Comparison of ENCODE assay signal across 8 mouse cellular contexts in genomic region chr2:51830286-51830944, GRCm38 (mm10).
DNase-seq lines count a peak whose midpoint lies in the region; ATAC-seq and TF ChIP-seq lines count a peak whose summit lies in the region.

No protein-coding gene starts in this region.

- H3K9ac ChIP-seq in intestine, embryonic 16.5 days (ENCODE audit: low read depth, low read length), result no peak overlapping the region
- no peak overlapping the region for H3K9ac ChIP-seq in midbrain, postnatal 0 days (replicated peaks; ENCODE audit: low read length, poor library complexity, severe bottlenecking)

- no peak overlapping the region for H3K4me3 ChIP-seq in intestine, embryonic 16.5 days (ENCODE audit: low read length)
- H3K4me3 ChIP-seq in limb, embryonic 10.5 days, result no peak overlapping the region
- no peak overlapping the region for H3K4me3 ChIP-seq in midbrain, postnatal 0 days (ENCODE audit: low read depth, low read length)

- H3K27me3 ChIP-seq in intestine, embryonic 16.5 days (replicated peaks; ENCODE audit: control insufficient read depth, insufficient read depth, low read length), result no peaks in the 10 kb centered on the region
- no peaks in the 10 kb centered on the region for H3K27me3 ChIP-seq in limb, embryonic 10.5 days (ENCODE audit: low read depth, poor library complexity, severe bottlenecking)
- no peaks in the 10 kb centered on the region for H3K27me3 ChIP-seq in midbrain, postnatal 0 days (ENCODE audit: insufficient read depth, low read length)

- peak; percentile 64; the same call in 1 of the 2 replicates for ATAC-seq in frontal cortex, adult (ENCODE audit: low TSS enrichment)
- peak; percentile 73 for ATAC-seq in intestine, embryonic 16.5 days
- ATAC-seq in midbrain, postnatal 0 days (ENCODE audit: low FRiP score), result peak; percentile 49; the same call in 1 of the 2 replicates

- H3K9me3 ChIP-seq in intestine, embryonic 16.5 days (ENCODE audit: control insufficient read depth, low read length), result no peaks in the 10 kb centered on the region
- H3K9me3 ChIP-seq in limb, embryonic 10.5 days (replicated peaks), result no peaks in the 10 kb centered on the region
- no peaks in the 10 kb centered on the region for H3K9me3 ChIP-seq in midbrain, postnatal 0 days (ENCODE audit: low read length)

- no peak overlapping the region for H3K27ac ChIP-seq in intestine, embryonic 16.5 days (ENCODE audit: low read length)
- no peak overlapping the region for H3K27ac ChIP-seq in limb, embryonic 10.5 days
- H3K27ac ChIP-seq in midbrain, postnatal 0 days (ENCODE audit: low read depth, low read length), result no peak overlapping the region

- 31% methylated on average over 7 of the region's 7 CpGs for WGBS in intestine, embryonic 16.5 days
- WGBS in limb, embryonic 10.5 days, result 43% methylated on average over 7 of the region's 7 CpGs
- WGBS in midbrain, postnatal 0 days, result 36% methylated on average over 7 of the region's 7 CpGs

- peak; percentile 43 for DNase-seq in right cerebral cortex, adult 18-20 months
- no peak for DNase-seq in right cerebral cortex, postnatal 36 days (ENCODE audit: low spot score in 2 of 2)
- peak; percentile 19 for DNase-seq in c-Kit-positive CD71-negative TER-119-negative erythroid progenitor cells, embryonic 14.5 days (ENCODE audit: low read depth)
- DNase-seq in limb, embryonic 10.5 days (ENCODE audit: low spot score), result peak; percentile 48
- peak; percentile 84 for DNase-seq in midbrain, postnatal 0 days (ENCODE audit: low spot score)
- peak; percentile 36 for DNase-seq in thymus, postnatal 4 days

- peak; percentile 93 for TF ChIP-seq CTCF in midbrain, postnatal 0 days (IDR thresholded peaks at IDR 0.05)

- H3K4me2 ChIP-seq in intestine, embryonic 16.5 days (ENCODE audit: low read depth, low read length), result 0 out of 2 replicates have a peak overlapping the region, but pooled peaks have one; percentile 8
- H3K4me2 ChIP-seq in midbrain, postnatal 0 days (ENCODE audit: low read depth, low read length, poor library complexity, severe bottlenecking), result no peak overlapping the region

- no peaks in the 10 kb centered on the region for H3K4me1 ChIP-seq in intestine, embryonic 16.5 days (ENCODE audit: control insufficient read depth, insufficient read depth, low read length)
- H3K4me1 ChIP-seq in limb, embryonic 10.5 days, result peaks cover 18% of the 10 kb centered on the region
- H3K4me1 ChIP-seq in midbrain, postnatal 0 days (ENCODE audit: insufficient read depth, low read length), result no peaks in the 10 kb centered on the region

- H3K36me3 ChIP-seq in intestine, embryonic 16.5 days (ENCODE audit: control insufficient read depth, insufficient read depth, low read length), result no peaks in the 10 kb centered on the region
- no peaks in the 10 kb centered on the region for H3K36me3 ChIP-seq in limb, embryonic 10.5 days
- no peaks in the 10 kb centered on the region for H3K36me3 ChIP-seq in midbrain, postnatal 0 days (ENCODE audit: insufficient read depth, low read length)

Comparison
In these comparisons a context has a peak if more than half of its experiments do, and no peak if none do; other contexts are left out.
1. DNase-seq: peak in right cerebral cortex, adult 18-20 months (single experiment), c-Kit-positive CD71-negative TER-119-negative erythroid progenitor cells, embryonic 14.5 days (single experiment), limb, embryonic 10.5 days (single experiment), midbrain, postnatal 0 days (single experiment) and thymus, postnatal 4 days (single experiment); none in right cerebral cortex, postnatal 36 days (0 of 2).
2. Peak in every context shown above with its lines, with median percentiles within 50 percentile points of each other: ATAC-seq.